Mouse (Mus musculus) monocyte, adult 2 months (primary cell): Measurements from ENCODE around the gene Il12rb1.

Experiments
- DNase-seq, 2 experiments: peaks; one replicate each; pipeline ENCODE4 v3.0.0; 2022; ENCODE audit warnings: low spot score in 2 of 2, low read depth in 1 of 2

Il12rb1 gene

GRCm38 (mm10) chr8:70846371-70847154 lies 38.3 kb downstream of the Il12rb1 start:
- DNase-seq: no peak

- no peak for DNase-seq
Measured at GRCm38 (mm10) chr8:70849333-70849990, 41.2 kb downstream of the Il12rb1 start.

DNA sequence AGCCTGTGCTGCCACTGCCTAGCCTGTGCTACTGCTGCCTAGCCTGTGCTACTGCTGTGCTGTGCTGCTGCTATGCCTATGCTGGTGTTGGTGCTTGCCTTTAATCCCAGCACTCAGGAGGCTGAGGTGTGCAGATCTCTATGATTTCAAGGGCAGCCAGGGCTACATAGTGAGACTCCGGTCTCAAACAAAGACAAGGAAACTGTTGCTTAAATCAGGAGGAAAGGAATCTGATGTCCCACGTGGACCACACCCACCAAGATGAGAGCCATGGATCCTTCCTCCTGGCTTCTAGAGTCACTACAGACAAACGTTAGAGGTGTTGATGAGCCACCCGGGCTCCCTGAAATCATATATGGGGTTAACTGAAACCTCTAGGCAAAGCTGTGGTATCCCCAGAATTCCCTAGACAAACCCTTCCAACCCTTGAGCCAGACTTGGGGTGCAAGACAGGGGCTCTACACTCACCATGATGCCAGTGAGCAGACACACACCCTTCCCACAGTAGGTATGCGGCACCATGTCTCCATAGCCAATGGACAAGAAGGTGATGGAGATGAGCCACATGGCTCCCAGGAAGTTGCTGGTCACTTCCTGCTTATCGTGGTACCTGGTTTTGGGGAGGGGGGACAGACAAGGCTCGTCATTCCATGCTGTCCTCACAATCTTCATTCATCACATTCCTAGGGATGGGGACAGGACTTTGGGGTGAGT lies 42.0 kb downstream of the Il12rb1 start:
- no peak for DNase-seq

GRCm38 (mm10) chr8:70850947-70851346 lies 42.7 kb downstream of the Il12rb1 start:
- no peak for DNase-seq

GRCm38 (mm10) chr8:70851837-70852236 lies 43.6 kb downstream of the Il12rb1 start:
- no peak for DNase-seq

DNA sequence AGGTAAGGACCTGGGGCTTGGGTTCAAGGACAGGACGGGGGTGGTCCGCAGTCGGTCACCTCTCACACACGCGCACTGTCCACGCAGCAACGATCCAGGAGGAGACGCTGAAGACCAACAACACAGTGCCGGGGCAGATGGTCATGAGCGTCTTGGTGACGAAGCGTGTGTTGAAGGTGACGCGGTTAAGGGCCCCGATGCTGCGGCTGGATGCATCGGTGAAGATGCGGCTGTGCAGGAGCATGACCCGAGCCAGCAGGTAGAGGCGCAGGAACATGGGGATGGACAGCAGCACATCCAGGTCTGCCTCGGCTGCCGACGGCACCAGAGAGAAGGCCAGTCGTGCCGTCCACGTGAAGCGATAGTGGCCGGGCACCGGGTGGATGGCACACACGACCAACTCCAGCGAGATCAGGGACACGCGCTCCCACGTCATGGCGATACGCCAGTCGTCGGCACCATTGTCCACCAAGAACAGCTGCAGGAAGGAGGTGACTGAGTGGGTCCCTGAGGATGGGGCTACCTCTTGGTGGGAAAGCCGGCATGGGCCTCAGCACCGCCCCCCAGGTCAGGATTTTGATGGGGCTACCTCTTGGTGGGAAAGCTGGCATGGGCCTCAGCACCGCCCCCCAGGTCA lies 44.5 kb downstream of the Il12rb1 start:
- DNase-seq: no peak

DNA sequence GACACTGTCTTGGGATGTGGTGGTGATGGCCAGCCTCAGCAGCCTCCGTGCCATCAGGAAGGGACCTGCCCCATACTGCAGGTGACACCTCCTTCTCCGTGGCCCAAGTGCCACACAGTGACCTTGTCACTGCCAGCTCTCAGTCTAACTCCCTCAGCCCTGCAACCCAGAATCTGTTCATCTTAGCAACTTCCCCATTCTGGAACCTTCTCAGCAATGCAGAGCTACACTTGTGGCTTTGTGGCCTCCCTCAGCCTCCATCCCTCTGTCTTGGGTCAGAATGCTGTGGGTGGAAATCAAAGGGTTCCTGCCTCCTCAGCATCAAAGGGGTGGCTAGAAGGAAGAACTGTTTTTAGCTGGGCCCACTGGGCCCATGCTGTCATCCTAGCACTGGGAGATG lies 45.6 kb downstream of the Il12rb1 start:
- no peak for DNase-seq

GRCm38 (mm10) chr8:70856028-70856427 lies 47.8 kb downstream of the Il12rb1 start:
- no peak for DNase-seq

- DNase-seq: no peak
Measured at GRCm38 (mm10) chr8:70856541-70857197, 48.4 kb downstream of the Il12rb1 start.

GRCm38 (mm10) chr8:70857516-70857915 lies 49.3 kb downstream of the Il12rb1 start:
- no peak for DNase-seq

DNA sequence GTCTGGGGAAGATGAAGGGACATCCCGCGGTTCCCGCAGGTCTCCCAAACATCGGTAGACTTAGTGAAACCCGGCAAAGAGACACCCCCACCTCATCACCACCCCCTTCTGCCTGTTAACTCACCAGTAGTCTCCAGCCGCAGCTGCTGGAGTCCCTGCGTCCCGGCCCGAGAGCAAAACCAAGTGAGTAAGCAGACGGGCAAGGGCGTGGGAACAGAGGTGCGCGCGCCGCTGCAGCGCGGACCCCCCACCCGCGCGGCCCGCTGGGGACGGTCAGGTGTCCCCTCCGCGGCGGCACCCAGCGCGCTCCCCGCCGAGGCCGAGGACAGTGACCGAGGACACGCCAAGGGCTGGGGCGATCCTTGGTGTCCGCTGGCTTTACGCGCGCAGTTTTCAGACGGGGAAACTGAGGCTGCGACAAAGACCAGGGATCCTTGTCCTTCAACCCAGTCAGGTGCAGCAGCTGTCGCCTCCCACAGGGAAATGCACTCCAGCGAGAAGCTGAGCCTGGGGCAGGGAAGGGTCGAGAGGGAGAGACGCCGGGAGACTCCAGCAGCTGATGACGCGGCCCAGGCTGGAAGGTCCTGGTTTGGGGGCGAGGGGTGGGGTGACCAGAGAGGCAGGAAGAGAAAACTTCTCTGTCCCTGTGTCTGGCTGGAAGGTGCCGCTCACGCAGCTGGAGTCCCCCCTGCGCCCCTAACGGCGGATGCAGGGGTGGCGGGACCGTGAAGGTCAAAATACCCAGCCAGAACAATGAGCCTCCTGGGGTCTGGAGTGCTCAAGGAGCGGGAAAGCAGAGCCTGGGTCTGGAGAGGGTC lies 54.8 kb downstream of the Il12rb1 start, which contains the start of gene Kcnn1:
Kcnn1 (minus strand) TSS at position 435 of the 818 bp plus-strand sequence.
- no peak for DNase-seq

- DNase-seq: no peak
Measured at GRCm38 (mm10) chr8:70863956-70864711, 55.9 kb downstream of the Il12rb1 start.

DNA sequence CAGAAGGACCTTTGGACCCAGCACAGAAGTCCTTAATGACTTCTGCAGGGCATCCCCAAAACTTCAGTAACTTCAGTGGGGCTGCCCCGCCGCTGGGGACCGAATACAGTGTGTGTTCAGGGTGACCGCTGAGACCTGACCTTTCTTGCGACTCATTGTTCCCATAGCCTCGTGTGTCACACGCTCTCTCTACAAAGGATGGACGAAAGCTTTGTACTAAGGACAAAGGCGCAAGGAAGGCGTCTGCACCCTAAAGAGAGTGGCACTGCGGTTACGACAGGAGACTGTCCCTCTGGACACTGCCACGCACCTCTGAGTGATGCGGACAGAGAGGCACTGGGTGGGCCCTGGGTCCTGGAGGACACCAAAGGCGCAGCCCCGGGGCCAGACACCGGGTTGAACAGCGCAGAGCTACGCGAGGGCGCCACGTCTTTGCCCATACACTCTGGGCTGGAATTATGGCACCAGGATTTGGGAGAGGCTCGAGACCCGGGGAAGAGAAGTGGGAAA lies 56.5 kb downstream of the Il12rb1 start:
- no peak for DNase-seq

DNA sequence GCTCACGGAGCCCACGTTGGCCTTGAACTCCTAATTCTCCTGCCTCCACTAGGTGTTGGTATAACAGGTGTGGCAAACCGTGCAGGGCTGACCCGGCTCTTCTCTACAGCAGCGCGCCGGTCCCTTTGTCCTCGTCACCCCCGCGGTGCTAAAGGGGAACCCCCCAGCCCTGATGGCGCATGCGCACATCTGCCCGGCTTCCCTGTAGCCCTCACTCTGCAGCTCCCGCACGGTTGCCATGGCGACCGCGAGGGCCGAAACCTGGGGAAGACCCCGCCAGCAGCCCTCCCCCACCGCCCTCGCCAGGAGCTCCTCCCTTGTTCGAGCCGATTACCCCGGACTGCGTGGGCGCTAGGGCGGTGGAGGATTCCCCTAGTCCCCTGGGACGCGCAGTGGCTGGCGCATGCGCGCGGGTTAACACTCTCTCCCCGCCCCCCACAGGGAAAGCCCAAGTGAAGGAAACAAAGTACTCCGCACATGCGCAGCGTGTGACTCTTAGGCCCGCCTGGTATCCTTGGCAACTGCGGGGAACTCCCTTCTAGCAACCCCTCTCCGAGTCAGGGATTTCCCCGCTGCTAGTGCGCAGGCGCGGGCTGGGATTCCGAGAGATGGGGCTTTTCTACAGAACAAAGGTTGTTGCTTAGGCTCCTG lies 57.2 kb downstream of the Il12rb1 start:
- peak; percentile 97 to 99 for DNase-seq

- DNase-seq: no peak
Measured at GRCm38 (mm10) chr8:70866001-70866520, 57.8 kb downstream of the Il12rb1 start.

- DNase-seq: no peak
Measured at GRCm38 (mm10) chr8:70866566-70866965, 58.3 kb downstream of the Il12rb1 start.

DNA sequence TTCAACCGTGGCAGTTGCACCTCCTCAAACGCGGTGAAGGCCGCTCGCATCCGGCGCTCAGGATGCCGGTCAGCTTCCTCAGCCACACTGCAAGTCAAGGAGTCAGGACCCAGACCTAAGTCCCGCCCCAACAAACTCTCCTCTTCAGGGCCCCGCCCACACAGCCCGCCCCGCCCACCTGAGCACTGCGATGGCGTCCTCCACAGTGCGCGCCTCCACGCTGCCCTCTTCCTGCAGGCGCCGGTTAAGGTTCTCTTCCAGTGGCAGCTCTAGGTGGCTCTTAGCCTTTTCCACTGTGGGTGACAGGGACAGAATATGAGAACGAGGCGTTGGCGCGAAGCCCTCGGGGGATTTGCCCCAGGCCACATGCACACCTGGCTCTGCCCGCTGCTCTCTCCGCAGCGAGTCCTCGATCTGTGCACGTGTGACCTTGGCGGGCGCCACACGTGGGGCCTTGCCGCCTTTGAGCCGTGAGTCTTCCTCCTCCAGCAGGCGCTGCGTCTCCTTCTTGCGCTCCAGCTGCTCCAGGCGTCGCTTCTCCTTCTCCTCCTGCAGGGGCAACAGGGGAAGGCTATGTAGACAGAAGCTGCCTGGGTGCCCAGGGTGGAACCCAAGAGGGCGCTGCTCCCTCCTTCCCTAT lies 60.4 kb downstream of the Il12rb1 start:
- peak in 1 of 2 experiments; percentile 50 for DNase-seq

- DNase-seq: no peak
Measured at GRCm38 (mm10) chr8:70869199-70869571, 60.9 kb downstream of the Il12rb1 start.
